Mouse (Mus musculus): ENCODE data around the gene Scn4a. TPM values are rescaled to one million over a fixed set of nuclear protein-coding genes. Genes with fewer than 3 reads are reported as not detected.
A peak's percentile ranks its signal among the peaks of the same experiment; 100 is the strongest.
"Not testable (repeated sequence)": the region's sequence is repeated elsewhere in the genome, so short reads cannot be mapped to it uniquely, and the experiment has no call there.

Gene Scn4a
- 100 to 1,000 TPM; 486 to 711 (median 596) TPM for total RNA-seq (2022)

DNA sequence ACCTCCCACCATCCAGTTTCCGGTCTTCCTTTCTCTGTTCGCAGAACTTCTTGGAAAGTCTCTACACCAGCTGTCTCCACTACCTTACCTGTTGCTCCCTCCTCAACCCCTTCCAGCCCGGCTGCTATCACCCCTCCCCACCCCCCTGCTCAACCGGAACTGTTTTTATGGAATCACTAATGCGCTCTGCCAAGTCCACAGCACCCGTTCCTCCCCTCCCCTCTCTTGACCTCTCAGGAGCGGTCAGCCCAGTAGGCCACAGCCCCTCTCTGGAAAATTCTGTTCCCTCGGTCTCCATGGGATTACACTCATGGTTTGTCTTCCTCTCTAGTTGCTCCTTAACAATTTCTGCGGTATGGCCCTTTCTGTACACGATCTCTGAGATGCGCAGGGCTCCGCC, at the start of gene Scn4a:
TSS of gene Scn4a (minus strand) at position 101 of the 400 bp plus-strand sequence.
- DNase-seq (ENCODE audit: low spot score in 2 of 2), result no peak

DNA sequence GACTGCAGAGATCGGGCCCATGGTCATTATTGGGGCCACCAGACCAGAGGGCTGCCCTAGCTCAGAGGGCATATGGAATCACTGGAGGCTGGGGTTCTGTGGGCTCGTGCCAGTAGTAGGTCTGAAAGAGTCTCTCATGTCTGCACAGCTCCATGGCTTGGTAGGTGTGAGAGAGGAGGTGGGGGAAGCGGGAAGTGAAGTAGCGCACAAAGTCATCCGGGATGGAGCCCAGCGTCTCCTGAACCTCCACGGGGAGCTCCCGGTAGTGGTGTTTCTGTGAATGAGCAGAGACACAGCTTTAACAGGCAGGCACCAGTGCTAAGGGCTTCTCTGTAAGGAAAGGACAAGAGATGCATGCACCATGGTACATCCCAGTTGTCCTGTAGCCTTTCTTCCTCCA, 45.4 kb upstream of the Scn4a start:
- DNase-seq (ENCODE audit: low spot score in 2 of 2), result no peak

DNA sequence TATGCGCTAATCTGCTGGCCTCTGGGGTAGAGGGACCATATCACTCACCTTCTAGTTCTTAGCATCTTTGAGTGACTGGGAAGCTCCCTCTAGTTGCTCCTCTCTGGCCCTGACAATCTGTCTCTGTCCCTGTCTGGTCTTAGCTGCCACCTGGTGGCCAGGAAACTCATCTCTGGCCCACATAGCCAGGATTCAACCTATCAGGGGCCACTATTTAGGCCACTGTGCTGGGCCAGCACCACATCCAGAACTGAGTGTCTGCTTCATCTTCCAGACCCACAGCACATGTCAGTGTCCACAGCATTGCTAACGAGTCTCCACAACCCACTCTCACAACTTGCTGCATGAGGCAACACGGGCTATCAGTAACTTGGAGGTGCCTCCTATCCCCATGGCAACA, 44.6 kb upstream of the Scn4a start:
- DNase-seq (ENCODE audit: low spot score in 2 of 2), result no peak

DNA sequence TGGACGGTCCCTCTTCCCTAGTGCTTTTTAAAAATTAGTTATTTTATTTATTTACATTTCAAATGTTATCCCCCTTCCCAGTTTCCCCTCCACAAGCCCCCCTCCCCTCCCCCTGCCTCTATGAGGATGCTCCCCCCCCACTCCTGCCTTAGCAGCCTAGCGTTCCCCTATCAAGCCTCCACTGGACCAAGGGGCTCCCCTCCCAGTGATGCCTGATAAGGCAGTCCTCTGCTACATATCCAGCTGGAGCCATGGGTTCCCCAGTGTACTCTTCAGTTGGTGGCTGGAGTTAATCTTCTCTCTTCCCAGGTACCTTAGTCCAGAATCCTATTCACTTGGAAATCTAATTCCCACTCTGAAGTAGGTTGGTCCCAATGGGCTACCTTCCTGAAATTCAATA, 41.0 kb upstream of the Scn4a start:
- DNase-seq (ENCODE audit: low spot score in 2 of 2), result not testable (repeated sequence)

DNA sequence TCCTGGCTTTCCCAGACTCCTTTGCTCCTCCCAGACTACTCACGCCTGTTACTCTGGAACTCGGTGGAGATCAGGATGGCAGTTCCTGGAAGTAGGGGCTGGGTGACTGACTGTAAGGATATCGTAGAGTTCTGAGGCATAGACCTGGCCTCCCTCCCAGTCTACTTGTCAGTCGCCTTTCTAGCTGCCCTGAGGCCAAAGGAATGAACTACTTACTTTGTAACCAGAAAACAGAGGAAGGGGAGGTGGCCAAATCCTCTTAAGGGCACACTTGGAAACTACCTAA, 40.2 kb upstream of the Scn4a start:
- DNase-seq (ENCODE audit: low spot score in 2 of 2), result no peak

DNA sequence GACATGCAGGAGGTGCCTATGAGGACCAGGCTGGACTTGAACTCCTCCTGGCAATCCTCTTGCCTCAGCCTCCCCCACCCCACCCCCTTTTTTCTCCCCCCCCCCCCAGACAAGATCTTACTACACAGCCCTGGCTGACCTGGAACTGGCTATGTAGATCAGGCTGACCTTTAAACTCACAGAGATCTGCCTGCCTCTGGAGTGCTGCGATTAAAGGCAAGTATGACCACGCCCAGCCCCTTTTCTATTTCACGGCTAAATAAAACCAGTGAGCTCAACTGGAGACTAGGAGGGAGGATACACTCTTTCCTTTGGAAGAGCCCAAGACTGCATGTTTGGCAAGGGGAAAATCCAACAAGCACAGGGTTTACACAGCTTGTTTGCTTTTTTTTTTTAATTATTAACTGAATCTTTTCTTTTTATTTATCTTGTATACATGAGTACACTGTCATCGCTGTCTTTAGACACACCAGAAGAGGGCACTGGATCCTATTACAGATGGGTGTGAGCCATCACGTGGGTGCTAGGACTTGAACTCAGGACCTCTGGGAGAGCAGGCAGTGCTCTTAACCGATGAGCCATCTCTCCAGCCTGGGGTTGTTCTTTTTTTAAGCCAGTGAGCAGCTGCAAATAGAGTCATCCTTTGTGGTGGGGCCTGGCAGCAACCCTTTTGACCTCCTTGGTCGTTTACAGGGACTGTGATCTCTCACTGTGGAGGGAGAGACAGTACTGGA, 39.7 kb upstream of the Scn4a start:
- DNase-seq (ENCODE audit: low spot score in 2 of 2), result no peak

DNA sequence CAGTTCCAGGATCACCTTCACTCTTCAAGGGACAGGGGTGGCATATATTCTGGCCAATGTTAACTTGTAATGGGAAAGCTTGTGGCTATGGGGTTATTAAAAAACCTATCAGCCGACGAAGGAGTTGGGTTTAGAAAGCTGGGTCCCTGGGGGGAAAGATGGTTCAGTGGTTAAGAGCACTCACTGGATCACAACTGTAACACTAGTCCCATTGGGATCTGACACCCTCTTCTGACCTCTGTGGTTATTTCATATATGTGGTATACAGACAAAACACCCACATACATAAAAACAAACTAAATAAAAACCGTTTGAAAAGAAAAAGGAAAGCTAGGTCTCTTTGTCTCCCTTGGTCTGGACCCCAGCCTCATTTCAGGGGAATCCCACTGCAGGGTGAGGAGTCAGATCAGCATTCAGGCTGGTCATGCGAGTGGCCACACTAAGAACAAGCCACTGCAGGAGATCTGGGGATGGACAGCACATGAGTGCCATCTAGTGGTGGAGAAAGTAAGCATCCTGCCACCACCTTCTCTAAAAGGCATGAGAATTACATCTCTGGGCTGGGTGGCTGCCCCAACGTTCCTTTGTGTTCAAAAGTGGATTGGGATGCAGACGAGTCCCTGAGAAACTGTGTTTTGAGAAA, 38.6 kb upstream of the Scn4a start:
- DNase-seq (ENCODE audit: low spot score in 2 of 2), result peak; percentile 49 to 59

DNA sequence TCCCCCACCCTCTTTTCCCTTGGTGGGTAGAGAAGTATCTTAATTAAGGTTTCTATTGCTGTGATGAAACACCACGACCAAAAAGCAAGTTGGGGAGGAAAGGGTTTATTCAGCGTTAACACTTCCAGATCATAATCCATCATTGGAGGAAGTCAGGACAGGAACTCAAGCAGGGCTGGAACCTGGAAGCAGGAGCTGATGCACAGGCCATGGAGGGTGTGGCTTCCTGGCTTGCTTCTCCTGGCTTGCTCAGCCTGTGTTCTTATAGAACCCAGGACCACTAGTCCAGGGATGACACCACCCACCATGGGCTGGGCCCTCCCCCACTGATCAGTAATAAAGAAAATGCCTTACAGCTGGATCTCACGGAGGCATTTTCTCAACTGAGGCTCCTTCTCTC, 37.7 kb upstream of the Scn4a start:
- no peak for DNase-seq (ENCODE audit: low spot score in 2 of 2)

DNA sequence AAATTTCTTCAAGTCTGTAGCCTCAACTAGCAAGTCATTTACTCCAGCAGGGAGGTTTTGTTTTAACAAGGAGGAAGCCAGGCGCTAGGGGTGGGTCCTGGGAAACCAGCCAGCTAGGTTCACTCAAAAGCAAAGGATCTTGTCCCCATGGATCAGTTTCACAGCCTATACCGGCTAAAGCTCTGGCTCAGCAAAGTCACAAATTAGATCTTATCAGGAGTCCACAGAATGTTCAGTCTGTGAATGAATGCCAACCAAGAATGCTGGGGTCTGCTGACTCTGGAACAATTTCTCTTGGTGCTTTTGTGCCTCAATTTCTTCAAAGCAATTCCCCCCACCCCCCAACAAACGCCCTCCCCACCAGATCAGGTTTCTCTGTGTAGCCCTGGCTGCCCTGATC, 36.5 kb upstream of the Scn4a start:
- DNase-seq (ENCODE audit: low spot score in 2 of 2), result no peak

DNA sequence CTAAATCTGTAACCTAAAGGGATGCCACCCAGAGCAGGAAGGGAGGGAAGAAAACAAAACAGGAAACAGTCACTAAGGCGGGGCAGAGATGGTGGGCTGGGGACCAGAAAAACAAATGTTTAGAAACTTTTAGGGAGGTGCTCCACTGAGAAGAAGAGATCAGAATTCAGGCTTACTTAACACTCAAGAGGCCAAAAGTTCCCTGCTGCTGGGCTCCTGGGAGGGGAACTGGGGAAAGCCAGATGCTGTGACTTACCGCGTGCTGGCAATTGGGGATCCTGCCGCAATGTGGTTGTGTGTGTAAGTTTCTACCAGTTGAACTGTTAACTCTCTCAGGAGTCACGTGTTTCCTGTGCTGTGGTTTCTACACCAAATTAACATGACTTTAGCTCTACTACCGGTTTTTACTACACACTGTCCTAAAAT, 34.7 kb upstream of the Scn4a start, which contains the start of gene Icam2:
TSS of gene Icam2 (minus strand) at position 285 of the 426 bp plus-strand sequence.
- DNase-seq (ENCODE audit: low spot score in 2 of 2), result no peak

DNA sequence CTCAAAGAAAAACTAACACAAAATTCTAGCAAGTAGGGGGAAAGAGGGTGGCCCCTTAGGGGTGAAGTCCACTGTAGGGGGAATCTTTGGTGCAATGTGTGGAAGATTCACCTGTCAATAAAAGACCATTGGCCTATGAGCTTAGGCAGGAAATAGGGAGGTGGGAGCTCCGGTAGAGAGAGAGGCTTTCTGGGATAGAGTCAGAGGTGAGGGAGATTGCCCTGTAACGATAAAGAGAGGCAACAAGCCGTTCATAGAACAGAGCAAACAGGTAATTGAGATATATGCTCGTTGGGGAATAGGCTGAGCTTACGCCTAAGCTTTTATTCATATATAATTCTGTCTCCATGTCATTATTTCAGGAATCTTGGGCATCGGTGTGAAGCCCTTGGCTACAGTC, 33.9 kb upstream of the Scn4a start:
- no peak for DNase-seq (ENCODE audit: low spot score in 2 of 2)

DNA sequence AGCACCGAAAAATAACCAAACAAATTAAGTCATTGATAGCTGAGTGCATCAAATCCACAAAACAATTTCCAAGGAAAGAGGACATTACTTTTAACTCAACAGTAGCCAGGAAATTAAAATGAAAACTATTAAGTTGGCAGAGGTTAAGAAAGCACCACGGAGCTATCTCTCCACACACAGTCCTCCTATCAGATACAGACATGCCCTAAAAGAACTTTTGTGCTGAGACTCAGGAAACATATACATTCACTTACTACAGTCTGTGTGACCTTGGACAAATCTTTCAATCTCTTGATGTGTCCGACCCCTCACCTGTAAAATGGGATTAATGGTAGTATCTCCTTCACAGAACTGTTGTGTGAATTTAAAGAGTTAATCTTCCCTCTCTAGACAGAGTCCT, 33.3 kb upstream of the Scn4a start:
- no peak for DNase-seq (ENCODE audit: low spot score in 2 of 2)

DNA sequence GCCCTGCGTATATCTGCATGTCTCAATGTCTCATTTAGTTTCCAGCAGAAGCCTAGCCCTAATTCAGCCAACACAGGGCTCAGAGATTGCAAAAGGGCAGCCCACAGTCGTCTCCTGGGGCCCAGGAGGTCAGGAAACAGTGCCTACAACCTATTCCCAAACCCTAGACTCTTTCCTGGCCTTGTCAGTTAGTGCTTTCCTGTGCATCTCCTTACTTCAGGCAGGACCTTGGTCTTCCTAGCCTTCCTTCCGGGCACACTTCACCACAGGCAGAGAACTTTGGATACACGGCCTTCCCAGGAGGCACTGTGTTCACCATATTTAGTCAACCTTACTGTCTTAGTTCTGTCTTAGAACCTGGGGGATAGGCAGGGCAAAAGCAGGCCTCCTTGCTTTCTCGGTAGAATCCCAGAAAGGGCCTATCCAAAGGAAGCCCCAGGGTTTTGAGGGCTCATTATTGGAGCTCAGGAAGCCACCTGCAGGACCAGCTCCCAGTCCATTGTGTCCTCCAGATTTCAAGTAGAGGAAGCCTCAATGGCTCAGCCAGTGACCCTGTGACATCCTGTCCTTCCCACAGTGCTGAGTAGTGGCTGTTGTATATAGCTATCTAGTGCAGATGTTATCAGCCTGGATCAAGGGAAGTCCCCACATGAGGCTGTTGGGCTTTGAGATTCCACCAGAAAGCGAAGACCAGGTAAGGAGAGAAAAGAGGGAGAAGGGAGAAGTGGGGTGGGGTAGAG, 30.1 kb upstream of the Scn4a start:
- no peak for DNase-seq (ENCODE audit: low spot score in 2 of 2)

DNA sequence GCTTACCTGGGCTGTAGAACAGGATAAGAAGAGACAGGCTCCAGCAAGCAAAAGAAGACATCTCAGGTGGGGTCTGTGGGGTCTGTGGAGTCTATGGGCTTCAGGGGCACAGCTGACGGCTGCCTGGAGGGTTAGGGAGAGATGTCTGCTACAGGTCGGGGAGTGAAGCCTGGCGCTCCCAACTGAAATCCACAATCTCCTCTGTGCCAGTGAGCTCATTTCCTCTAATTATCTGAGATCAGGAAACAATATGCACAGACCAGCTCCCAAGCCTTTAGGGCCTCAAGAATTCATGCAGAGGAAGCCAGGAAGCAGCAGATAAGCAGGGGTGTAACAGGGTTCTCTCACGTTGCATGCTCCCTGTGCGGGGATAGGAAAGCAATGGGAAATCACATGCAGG, 29.3 kb upstream of the Scn4a start:
- no peak for DNase-seq (ENCODE audit: low spot score in 2 of 2)

DNA sequence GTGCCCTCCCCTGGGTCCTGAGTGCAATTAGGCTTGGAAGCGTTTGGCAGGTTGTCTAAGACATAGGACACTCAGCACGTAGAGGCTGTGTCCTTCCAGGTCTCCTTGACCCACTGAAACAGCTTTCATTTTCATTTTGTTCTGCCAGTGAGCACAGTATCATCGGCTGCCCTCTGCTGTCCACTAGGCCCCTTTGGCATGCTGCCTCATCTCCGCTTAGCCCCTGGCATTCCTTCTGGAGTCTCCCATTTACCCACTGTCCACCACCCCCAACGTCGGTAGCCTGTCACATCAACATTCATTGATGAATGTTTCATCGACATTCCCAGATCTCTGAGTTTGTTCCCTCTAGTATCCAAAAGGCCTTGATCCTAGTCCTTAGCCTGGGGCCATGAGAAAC, 28.8 kb upstream of the Scn4a start:
- no peak for DNase-seq (ENCODE audit: low spot score in 2 of 2)

DNA sequence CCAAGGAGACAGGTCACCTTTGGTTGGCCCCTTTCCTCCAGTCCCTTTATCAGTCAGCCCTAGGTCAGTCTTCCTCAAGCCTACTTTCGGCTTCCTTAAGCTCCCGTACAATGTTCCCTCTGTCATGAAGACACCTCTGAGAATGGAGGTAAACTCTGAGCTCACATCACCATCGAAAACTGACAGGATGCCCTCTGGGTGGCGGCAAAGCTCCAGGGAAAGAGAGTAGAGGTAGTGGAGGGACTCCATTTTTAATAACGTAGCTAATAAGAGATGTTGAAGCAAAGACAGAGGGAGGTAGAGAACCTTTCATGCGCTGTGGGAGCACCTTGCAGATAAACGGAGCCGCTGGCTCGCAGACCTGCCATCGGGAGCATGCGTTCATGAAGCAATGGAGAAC, 27.9 kb upstream of the Scn4a start:
- no peak for DNase-seq (ENCODE audit: low spot score in 2 of 2)

DNA sequence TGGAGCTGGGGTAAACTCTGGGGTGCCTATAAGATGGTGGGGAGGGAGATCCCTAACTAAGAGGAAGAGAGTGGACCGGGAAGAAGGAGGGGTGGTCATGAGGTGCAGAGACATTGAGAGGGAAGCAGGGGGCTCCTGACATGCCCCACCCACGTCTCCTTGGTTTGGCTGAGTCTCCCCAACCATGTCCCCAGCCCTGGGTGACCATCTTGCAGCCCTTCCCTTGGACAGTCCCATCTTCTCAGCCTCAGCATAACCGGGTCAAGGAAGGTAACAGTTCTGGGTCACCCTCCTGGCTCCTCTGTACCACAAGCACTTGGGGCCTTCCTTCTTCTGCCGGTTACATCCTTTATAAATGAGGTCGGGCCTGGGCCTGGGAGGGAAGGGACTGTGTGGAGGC, 21.9 kb upstream of the Scn4a start:
- DNase-seq (ENCODE audit: low spot score in 2 of 2), result no peak

DNA sequence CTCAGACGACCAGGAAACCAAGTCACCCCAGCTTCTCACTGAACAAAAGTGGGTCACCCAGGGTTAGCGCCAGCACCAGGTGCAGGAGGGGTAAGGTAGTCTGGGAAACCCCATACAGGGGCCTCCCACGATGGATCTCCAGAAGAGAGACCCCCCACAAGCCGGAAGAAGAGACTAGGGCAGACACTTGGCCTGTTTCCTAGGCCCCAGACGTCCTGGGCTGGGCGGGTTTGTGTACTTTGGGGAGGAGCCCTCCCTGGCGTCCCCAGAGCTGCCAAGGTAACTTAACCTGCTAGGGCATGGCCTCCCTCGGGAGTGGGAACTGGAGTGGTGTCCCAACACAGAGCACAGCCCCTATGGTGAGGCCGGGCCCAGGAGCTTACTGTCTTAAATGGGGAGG, 21.5 kb upstream of the Scn4a start:
- peak in 1 of 2 experiments; percentile 38 for DNase-seq (ENCODE audit: low spot score in 2 of 2)

DNA sequence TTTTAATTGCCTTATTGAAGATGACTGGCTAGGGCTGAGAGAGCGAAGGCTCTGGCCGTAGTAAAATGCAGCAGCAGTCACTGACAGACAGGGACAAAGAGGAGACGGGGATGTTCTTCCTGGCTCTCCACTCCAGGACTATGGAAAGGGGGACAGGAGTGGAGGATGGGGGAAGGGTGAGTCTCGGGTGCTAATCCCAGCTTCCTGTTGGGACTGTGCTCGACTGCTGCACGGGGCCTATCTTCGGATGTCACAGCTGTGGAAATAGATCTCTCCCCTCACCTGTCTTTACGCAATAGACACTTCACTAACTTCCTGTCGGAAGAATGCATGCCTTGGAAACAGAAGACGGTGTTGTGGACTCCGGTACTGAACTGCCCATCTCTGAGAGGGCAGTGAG, 20.9 kb upstream of the Scn4a start:
- DNase-seq (ENCODE audit: low spot score in 2 of 2), result no peak

DNA sequence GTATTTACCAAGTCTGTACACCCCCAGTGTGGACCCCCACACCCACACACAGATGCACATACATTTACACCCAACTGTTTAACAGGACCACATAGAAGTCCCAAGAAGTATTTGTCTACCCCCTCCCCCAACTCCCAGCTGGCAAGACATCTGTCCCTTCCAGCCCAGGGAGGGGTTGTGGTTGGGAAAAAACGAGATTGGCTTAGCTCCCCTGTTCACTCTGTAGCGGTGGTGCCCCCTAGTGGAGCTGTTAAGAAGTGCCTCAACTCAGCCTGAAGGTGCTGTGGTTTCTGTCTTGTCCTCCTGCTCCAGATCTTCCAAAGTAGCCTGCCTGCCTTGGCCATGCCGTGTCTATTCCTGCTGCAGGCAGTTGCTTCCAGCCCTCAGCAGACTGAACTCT, 13.2 kb upstream of the Scn4a start:
- DNase-seq (ENCODE audit: low spot score in 2 of 2), result peak; percentile 81 to 85

DNA sequence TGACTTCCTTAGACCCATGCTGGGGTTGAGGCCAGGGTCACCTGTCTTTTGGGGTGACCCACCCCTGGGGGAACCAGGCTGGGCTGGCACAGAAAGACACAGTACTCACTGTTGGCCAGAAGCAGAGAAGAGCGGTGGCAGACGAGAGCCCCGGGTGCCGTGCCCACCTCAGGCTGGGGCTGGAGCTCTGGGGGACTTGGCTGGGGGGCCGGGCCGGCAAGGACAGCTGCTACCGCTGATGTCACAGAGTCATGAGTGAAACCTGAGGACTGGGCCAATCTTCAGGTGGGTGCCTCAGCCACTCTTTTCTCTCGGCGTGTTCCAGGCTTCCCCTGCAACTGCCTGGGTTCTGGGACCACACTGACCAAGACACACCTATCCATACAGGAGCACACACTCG, 12.3 kb upstream of the Scn4a start, which contains the start of gene Prr29:
TSS of gene Prr29 (plus strand) at position 107 of the 400 bp plus-strand sequence.
- DNase-seq (ENCODE audit: low spot score in 2 of 2), result peak; percentile 68 to 80

DNA sequence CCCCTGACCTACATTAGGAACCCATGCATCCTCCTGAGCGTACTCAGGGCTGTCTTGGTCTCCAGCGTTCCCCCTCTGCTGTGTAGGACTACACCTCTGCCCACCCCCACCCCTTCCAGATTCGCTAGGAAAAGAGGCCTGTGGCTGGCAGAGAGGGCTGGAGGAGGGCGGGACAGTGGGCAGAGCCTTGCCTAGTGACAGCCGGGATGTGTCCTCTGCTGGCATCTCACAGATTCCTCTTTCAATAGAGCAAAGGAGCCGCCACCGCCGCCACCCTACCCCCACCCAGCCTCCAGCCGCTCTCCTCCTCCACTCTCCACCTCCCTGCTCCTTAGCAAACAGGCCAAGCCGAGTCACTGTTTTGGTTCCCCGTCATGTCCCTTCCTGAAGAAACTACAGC, 11.6 kb upstream of the Scn4a start:
- DNase-seq (ENCODE audit: low spot score in 2 of 2), result peak; percentile 53 to 74

DNA sequence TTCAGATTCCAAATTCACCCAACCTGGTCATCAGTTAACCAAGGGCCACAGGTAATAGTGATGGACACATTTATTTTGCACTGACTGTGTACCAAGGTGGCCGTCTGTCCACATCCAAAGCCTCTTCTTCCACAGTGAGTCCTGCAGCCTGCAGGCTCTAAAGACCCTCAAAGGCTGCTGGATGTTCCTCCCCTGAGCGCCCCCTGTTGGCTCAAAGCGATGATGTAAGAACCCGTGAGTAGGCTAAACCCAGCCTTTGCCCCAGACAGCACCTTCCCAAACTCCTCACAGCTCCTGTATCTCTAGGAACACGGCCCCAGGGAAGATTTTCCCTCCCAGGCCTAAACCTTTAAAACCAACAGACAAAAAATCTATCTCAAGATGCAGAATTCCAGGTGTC, 6.3 kb upstream of the Scn4a start:
- no peak for DNase-seq (ENCODE audit: low spot score in 2 of 2)
